Mouse (Mus musculus): Measurements from ENCODE around the gene Gm49325.
A peak's percentile ranks its signal among the peaks of the same experiment; 100 is the strongest.

The Gm49325 gene

DNA sequence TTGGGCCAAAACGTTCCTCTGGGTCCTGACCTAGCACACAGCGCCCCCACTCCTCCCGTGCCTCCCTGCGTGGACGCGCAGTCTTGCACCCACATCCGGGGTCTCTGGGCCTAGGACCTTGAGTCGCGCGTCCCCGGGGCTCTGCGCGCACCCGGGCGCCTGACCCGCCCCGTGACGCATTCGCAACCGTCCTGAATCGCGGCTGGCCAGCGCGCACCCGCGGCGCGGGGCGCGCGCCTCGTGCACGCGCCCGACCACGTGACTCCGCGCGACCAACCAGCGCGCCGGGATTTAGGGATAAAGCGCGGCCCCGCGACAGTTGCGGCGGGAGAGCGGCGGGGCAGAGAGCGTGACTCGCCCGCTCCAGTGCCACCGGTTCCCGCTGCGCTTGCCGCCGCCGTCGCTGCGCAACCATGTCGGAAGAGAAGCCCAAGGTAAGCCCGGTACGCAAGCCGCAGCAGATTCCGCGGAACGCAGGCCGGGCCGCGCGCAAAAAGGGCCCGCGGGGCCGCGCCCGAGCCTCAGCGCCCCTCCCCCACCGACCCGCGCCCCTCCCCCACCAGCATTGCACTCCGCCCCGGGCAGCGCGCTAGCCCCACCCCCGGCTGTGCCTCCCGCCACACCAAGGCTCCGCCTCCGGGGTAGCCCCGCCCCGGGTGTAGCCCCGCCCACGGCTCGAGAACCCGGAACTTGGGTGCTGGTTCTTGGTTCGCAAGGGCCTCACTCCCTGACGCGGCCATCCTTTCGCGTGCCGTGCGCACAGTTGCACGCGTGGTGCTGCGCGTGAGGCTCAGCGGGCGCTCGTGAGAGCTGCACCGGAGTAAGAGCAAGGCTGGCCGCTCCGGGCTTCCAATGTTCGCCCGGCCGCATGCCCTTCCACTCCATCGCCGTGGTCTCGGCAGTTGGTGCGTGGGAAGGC is at the start of gene Gm49325, which contains the start of gene Sumo3:
Gm49325 (plus strand) TSS at position 290 of the 919 bp plus-strand sequence.
Sumo3 (plus strand) TSS at position 190 of the 919 bp plus-strand sequence.
- peak; percentile 92 for DNase-seq (ENCODE audit: low spot score)

DNA sequence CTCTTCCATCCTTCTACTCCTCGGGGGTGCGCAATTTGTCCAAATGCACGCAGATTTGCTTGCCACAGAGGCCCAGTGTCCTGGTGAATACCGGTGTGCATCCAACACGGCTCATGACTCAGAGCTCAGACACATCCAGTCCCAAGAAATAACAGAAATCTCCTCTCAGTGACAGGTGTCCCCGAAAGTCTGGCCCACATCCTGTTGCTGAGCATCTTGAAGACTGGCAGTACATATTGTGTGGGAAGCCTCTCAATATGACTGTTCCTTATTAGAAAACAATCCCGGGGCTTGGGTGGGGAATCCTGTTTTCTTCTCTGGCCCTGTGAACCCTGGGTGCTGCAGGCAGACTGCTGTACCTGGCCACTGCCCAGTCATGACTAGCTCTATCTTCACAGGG is 49.4 kb upstream of the Gm49325 start:
- no peak for DNase-seq (ENCODE audit: low spot score)

GRCm38 (mm10) chr10:77557641-77558040 is 48.4 kb upstream of the Gm49325 start:
- DNase-seq (ENCODE audit: low spot score) = no peak

GRCm38 (mm10) chr10:77560090-77560489 is 45.9 kb upstream of the Gm49325 start:
- no peak for DNase-seq (ENCODE audit: low spot score)

- no peak for DNase-seq (ENCODE audit: low spot score)
Observed at GRCm38 (mm10) chr10:77560830-77561229, 45.2 kb upstream of the Gm49325 start.

GRCm38 (mm10) chr10:77561508-77561907 is 44.5 kb upstream of the Gm49325 start:
- DNase-seq (ENCODE audit: low spot score) = no peak

DNA sequence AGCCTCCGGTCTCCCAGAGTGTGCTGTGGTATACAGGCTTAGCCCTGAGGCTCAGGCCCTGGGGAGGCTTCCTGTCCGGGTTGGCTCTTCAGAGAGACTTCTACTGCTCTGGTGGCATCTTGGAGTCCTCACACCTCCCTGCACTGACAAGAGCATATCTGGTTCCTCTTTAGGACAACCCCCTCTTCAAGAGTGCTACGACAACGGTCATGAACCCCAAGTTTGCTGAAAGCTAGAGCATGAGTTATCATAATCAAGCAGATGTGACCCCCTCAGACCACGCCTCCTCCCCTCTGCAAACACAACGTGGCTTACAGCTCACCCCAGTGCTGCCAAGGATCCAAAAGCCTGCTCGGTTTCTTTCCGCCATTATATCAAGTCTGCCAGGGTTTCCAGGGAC is 41.0 kb upstream of the Gm49325 start:
- no peak for DNase-seq (ENCODE audit: low spot score)

- peak; percentile 72 for DNase-seq (ENCODE audit: low spot score)
Observed at GRCm38 (mm10) chr10:77566651-77567050, 39.3 kb upstream of the Gm49325 start.

- no peak for DNase-seq (ENCODE audit: low spot score)
Observed at GRCm38 (mm10) chr10:77569481-77569880, 36.5 kb upstream of the Gm49325 start.

- DNase-seq (ENCODE audit: low spot score) = no peak
Observed at GRCm38 (mm10) chr10:77569973-77570658, 35.9 kb upstream of the Gm49325 start.

- DNase-seq (ENCODE audit: low spot score) = no peak
Observed at GRCm38 (mm10) chr10:77572225-77572624, 33.8 kb upstream of the Gm49325 start.

- DNase-seq (ENCODE audit: low spot score) = no peak
Observed at GRCm38 (mm10) chr10:77573162-77573561, 32.8 kb upstream of the Gm49325 start.

- DNase-seq (ENCODE audit: low spot score) = no peak
Observed at GRCm38 (mm10) chr10:77580027-77580920, 25.7 kb upstream of the Gm49325 start.

DNA sequence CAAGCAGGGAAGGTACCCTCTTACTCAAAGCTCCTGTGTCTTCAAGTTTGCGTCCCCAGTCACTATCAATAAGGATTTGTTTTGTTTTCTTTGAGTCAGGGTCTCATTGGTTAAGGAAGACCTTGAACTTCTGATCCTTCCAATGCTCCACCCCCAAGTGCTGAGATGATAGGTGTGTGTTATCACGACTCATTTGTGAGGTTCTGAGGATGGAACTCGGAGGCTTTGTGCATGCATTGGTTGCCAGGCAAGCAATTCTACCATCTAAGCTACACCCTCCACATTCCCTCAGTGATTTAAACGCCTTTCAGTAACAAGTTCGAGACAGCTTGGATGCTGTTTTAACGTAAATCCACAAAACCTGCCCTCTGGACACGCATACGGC is 25.0 kb upstream of the Gm49325 start:
- DNase-seq (ENCODE audit: low spot score) = no peak

GRCm38 (mm10) chr10:77581408-77582284 is 24.4 kb upstream of the Gm49325 start, which contains the start of gene Pttg1ip:
Pttg1ip (plus strand) TSS chr10:77581720.
- peak; percentile 78 for DNase-seq (ENCODE audit: low spot score)

DNA sequence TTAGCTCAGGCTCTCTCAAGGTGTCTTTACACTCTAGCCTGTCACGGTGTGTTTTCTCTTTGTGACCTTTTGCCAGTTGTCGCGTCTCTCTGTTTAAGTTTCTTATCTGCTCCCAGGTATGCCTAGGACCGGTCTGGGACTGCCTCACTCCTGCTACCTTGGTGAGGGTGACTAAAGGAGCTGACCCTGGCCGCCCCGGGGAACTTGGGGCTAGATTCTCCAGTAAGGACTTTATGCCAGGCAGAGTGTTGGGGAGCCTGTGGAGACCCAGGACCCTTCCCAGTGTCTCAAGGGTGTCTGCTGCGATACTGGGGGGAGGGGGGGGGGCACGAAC is 23.7 kb upstream of the Gm49325 start:
- no peak for DNase-seq (ENCODE audit: low spot score)

GRCm38 (mm10) chr10:77583795-77584422 is 22.1 kb upstream of the Gm49325 start:
- no peak for DNase-seq (ENCODE audit: low spot score)

DNA sequence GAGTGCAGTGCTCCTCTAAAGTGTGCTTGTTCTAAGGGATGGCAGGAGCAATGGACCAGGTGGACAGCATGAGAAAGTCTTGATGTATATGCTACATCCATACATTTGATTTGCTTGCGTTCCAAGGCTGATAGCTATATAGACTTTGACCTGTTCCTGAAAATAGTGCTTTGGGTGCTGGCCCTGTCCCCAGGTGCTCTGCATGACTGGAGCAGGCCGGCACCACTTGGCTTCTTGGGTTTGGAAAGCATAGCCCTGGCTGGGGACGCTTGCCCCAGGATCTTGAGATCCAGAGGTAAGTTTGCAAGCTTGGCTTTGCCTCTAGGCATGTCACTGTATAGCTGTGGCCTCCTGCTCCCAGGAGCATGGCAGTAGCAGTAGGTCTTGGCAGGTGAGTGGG is 19.4 kb upstream of the Gm49325 start:
- DNase-seq (ENCODE audit: low spot score) = no peak

DNA sequence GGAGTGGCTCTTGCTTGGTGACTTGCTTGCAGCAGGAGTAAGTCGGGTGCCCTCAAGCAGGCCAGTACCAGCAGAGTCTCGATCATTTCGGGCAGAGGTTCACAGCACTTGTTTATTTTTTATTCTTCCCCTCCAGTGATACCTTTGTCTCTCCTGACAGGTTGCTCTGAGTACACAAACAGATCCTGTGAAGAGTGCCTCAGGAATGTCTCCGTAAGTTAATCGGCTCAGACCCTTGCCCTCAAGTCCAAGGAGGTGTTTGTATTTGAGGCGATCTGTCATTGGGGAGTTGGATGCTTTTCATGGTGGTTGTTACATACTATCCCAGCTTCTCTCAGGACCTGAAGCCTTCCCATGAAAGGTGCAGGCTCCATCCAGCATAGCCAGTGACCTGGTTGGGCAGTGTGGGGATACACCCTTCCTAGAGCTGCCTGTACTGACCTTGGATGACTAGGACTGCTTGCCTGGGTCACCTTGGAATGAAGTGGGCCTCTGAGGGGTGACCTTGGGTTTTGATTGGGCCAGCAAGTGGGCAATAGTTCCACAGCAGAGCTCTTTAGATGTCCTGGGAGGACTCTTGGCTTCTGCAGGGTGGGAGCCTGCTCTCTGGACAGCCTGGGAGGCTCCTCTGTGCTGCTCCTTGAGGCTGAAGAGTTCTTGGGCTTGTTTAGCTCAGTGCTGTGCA is 18.8 kb upstream of the Gm49325 start:
- DNase-seq (ENCODE audit: low spot score) = no peak

DNA sequence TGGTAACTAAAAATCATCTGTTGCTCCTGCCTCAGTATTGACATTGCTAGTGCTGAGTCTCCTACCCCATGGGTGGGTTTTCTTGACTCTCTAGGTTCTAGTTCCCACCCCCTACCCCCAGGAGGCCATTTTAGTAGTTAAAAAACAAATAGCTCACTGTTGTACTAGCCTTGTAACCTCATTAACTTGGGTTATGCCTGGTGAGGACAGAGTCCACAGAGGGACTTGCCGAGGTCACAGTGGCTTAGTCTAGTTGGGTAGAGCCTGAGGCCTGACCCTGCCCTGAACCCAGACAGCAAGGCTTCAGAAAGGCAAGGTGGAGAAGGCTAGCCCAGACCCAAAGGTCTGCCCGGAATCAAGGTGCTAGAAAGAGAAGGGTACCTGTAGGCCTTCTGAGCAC is 18.0 kb upstream of the Gm49325 start:
- DNase-seq (ENCODE audit: low spot score) = no peak

Measured in urinary bladder, postnatal 10 days (tissue).